Mouse (Mus musculus): ENCODE results near the gene Lef1. TPM values are rescaled to one million over a fixed set of nuclear protein-coding genes. Genes with fewer than 3 reads are reported as not detected.

Gene Lef1
- total RNA-seq, 2 experiments from 2014 or later, result 0.37 TPM; not detected in 1

Other genes starting within 250 kb of the Lef1 start
- 65.5 and 76.6 TPM in 2 replicates for gene Hadh, start 161.6 kb downstream of the Lef1 start, total RNA-seq (2015)
- gene Hadh, start 161.6 kb downstream of the Lef1 start, total RNA-seq (2017), result 59.2 and 61.1 TPM in 2 replicates
- gene Cyp2u1, start 192.8 kb downstream of the Lef1 start, total RNA-seq (2015), result 0.86 and 1.1 TPM in 2 replicates
- gene Cyp2u1, start 192.8 kb downstream of the Lef1 start, total RNA-seq (2017), result 0.81 and 0.92 TPM in 2 replicates

All from megakaryocyte progenitor cell, adult 5-6 weeks (primary cell).